Mouse (Mus musculus) embryonic facial prominence, embryonic 14.5 days (tissue): ENCODE data around the gene Dlg2. TPM values are rescaled to one million over a fixed set of nuclear protein-coding genes. Genes with fewer than 3 reads are reported as not detected.

Experiments
- ATAC-seq: fragments of 200-750 bp; cut with Nextera tagmentation; 2 replicates; pipeline ENCODE4 v1.8.0; 2017; ENCODE audit warnings: low read depth, moderate number of reproducible peaks, moderate TSS enrichment
- DNase-seq: peaks from one replicate; pipeline ENCODE4 v3.0.0-alpha.2; 2015; ENCODE audit warnings: low spot score
- H3K27ac ChIP-seq: fragments of 300-500 bp; sonication (generic); replicated peaks from 2 replicates; pipeline ENCODE4 v1.5.1; 2014; ENCODE audit warnings: low read depth, mild to moderate bottlenecking, low read length, moderate library complexity
- H3K27me3 ChIP-seq: fragments of 300-500 bp; sonication (generic); replicated peaks from 2 replicates; pipeline ENCODE4 v1.6.1; 2014; ENCODE audit warnings: low read length; ENCODE audit not compliant: control insufficient read depth, insufficient read depth
- H3K36me3 ChIP-seq: fragments of 300-500 bp; sonication (generic); 2 replicates; pipeline ENCODE4 v1.6.1; 2014; ENCODE audit warnings: low read length, mixed read lengths; ENCODE audit not compliant: control insufficient read depth, insufficient read depth
- H3K4me1 ChIP-seq: fragments of 300-500 bp; sonication (generic); 2 replicates; pipeline ENCODE4 v1.6.1; 2014; ENCODE audit warnings: antibody characterized with exemption, low read length; ENCODE audit not compliant: control insufficient read depth, insufficient read depth
- H3K4me2 ChIP-seq: fragments of 300-500 bp; sonication (generic); 2 replicates; pipeline ENCODE4 v1.6.1; 2014; ENCODE audit warnings: low read depth, mild to moderate bottlenecking, low read length, moderate library complexity, mixed read lengths
- H3K4me3 ChIP-seq: fragments of 300-500 bp; sonication (generic); 2 replicates; pipeline ENCODE4 v1.5.1; 2014; ENCODE audit warnings: low read depth, mild to moderate bottlenecking, low read length
- H3K9ac ChIP-seq: fragments of 300-500 bp; sonication (generic); 2 replicates; pipeline ENCODE4 v1.6.1; 2014; ENCODE audit warnings: low read depth, mild to moderate bottlenecking, low read length, moderate library complexity, mixed read lengths
- H3K9me3 ChIP-seq: fragments of 300-500 bp; sonication (generic); 2 replicates; pipeline ENCODE4 v1.6.1; 2016; ENCODE audit warnings: low read length; ENCODE audit not compliant: control insufficient read depth
- whole genome bisulfite sequencing: fragments of 180-500 bp; shearing (Covaris S2); extraction: QIAGEN DNeasy Blood & Tissue Kit; methylation state at CpG from one replicate; pipeline ENCODE4 v1.1.7; 2014; 5-methylcytosine and 5-hydroxymethylcytosine counted together
- polyA plus RNA-seq: library from polyadenylated mRNA; unstranded; fragments of >200 nt; fragmentation: Nextera tagmentation; extraction: Ambion mirVana; gene quantifications from 2 replicates; pipeline ENCODE4 v1.2.1, GENCODE M21; 2014

The Dlg2 gene
- polyA plus RNA-seq, 1 experiment from 2014 or later = 5.1 TPM

DNA sequence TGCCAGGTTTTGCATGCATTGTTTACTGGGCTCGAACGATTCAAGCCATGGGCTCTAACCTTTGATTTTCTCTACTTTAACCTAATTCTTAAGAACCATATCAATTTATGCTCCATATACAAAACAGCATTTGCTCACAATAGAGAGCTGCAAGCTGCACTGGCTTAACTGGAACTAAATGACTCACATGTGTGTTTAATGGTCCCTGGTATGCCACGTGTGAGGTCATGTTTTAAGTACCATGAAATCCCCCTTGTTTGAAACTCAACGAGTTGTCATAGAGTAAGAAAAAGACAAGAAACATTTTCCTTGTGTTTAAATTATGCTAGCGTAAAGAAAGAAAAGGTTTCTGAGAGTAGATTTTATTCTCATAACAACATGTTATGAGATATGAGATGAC is 1772.1 kb downstream of the Dlg2 start:
- Histone ChIP-seq H3K27ac (no peak overlapping the region), H3K27me3 (no peaks in the 10 kb centered on the region), H3K4me2 (no peak overlapping the region), H3K9ac (no peak overlapping the region), H3K36me3 (no peaks in the 10 kb centered on the region), H3K9me3 (no peaks in the 10 kb centered on the region), H3K4me3 (no peak overlapping the region), H3K4me1 (no peaks in the 10 kb centered on the region)
- peak; percentile 54 for DNase-seq
- WGBS = 38% methylated on average over 5 of the region's 5 CpGs
- no peak for ATAC-seq

DNA sequence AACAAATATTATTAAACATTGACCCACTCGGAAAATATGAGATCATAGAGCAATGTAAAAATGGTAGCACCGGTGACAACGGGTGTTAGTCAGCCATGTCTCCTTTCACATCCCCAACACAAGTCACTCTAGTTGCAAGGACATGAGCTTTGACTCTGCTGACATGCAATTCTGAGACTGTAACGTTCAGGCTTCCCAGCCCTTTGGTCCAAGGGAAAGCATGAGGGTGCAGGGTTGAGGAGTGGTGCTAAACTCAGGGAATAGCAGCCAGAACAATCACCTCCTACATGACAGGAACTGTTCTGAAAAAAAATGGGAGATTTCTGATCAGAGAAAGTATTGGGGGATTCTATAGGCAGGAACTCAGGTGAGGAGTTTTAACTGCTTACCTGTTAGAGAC is 1781.7 kb downstream of the Dlg2 start:
- Histone ChIP-seq H3K4me2 (no peak overlapping the region), H3K4me1 (peaks cover 5% of the 10 kb centered on the region; the same call in 1 of the 2 replicates), H3K27me3 (no peaks in the 10 kb centered on the region), H3K27ac (no peak overlapping the region), H3K4me3 (no peak overlapping the region), H3K9ac (no peak overlapping the region), H3K9me3 (no peaks in the 10 kb centered on the region), H3K36me3 (no peaks in the 10 kb centered on the region)
- WGBS = 86% methylated on average over 4 of the region's 4 CpGs
- ATAC-seq = no peak
- DNase-seq = no peak

DNA sequence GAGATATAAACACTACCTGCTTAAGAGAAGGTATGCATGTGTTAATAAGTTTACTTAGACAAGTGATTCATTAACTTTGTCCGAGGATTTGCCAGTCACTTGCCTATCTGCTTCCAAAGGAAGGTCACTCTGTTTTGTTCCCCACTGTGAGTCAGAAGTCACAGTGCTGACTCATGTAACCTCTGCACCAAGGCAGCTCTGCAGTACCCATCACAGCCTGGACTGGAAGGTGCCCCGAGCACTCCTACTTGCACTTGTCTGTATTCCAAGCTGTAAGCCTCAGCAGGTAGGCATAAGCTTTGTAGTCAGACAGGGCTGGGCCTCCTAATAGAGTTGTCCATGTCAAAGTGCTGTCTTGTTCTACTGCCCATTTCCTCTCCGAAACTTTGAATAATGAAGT is 1782.2 kb downstream of the Dlg2 start:
- H3K27me3 ChIP-seq = no peaks in the 10 kb centered on the region
- WGBS = 76% methylated on average over 3 of the region's 3 CpGs

DNA sequence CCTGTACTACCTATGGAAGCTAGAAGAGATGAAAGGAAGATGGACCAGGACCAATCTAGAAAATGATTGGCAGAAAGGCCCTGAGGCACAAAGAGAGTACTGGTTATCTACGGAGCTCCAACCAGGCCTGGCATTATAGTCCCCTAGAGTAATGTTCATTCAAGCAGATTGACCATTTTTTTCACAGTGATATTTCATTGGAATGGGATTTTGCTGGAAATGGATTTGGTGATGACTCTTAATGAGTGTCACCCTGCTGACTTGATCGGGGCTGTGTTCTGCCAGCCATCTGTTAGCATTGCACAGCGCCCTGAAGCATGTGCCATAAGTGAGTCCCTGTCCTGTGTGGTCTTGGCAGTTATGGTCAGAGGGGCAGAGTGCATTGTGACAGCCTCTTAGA is 1787.9 kb downstream of the Dlg2 start:
- no peaks in the 10 kb centered on the region for H3K36me3 ChIP-seq
- H3K27me3 ChIP-seq = no peaks in the 10 kb centered on the region
- ATAC-seq (no peak), DNase-seq (no peak)
- no peak overlapping the region for H3K4me3 ChIP-seq
- no peaks in the 10 kb centered on the region for H3K9me3 ChIP-seq
- 83% methylated on average over 3 of the region's 3 CpGs for WGBS
- H3K9ac ChIP-seq = no peak overlapping the region
- H3K27ac ChIP-seq = no peak overlapping the region
- no peaks in the 10 kb centered on the region for H3K4me1 ChIP-seq
- H3K4me2 ChIP-seq = no peak overlapping the region

More for the DNA sequence above, 1782.2 kb downstream of the Dlg2 start:
- Histone ChIP-seq H3K4me3 (no peak overlapping the region), H3K36me3 (no peaks in the 10 kb centered on the region), H3K4me2 (no peak overlapping the region), H3K4me1 (peaks cover 5% of the 10 kb centered on the region; the same call in 1 of the 2 replicates), H3K9me3 (no peaks in the 10 kb centered on the region), H3K27ac (no peak overlapping the region), H3K9ac (no peak overlapping the region)
- no peak for ATAC-seq
- DNase-seq = no peak

DNA sequence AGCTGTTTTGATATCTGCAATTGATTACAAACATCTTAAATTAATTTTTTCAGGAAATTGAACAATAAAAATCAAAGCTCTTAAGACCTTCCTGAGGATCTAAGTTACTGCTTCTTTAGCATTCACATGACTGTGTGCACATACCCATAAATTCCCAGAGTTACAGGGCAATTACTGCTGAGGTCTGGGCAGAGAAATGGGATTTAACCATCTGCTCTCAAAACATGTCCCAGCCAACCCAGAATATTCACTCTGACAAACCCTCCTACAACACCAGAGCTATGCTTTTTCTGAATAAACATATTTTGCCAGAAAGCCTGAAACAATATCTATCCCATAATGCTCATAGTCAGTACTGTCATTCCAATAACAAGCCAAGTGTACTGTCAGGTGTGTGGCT is 1788.5 kb downstream of the Dlg2 start:
- no peaks in the 10 kb centered on the region for H3K4me1 ChIP-seq
- DNase-seq (no peak), ATAC-seq (no peak)
- no peak overlapping the region for H3K4me2 ChIP-seq
- no peaks in the 10 kb centered on the region for H3K27me3 ChIP-seq
- H3K27ac ChIP-seq = no peak overlapping the region
- H3K36me3 ChIP-seq = no peaks in the 10 kb centered on the region
- no peaks in the 10 kb centered on the region for H3K9me3 ChIP-seq
- no peak overlapping the region for H3K9ac ChIP-seq
- H3K4me3 ChIP-seq = no peak overlapping the region

DNA sequence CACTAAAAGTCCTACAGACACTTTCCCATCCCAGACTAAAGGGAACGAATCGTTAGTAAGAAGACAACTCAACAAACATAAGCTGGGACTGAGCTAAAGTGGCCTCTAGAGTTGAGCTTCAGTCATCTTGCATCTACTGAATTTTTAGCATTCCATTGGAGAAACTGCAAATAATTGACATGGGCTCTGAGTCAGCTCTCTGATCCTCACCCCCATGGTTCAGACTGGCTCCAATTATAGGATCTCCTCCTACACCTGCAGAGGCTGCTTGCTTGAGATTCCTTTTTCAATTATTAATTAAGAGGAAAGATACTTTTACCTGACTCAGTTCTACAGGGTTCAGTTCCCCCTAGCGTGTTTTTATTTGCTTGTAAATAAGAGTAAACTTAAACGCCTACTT is 1798.9 kb downstream of the Dlg2 start:
- Histone ChIP-seq H3K27ac (no peak overlapping the region), H3K4me1 (peaks cover 10% of the 10 kb centered on the region; the same call in 1 of the 2 replicates), H3K27me3 (no peaks in the 10 kb centered on the region), H3K9ac (no peak overlapping the region), H3K4me2 (no peak overlapping the region), H3K4me3 (no peak overlapping the region), H3K9me3 (no peaks in the 10 kb centered on the region), H3K36me3 (no peaks in the 10 kb centered on the region)
- 78% methylated on average over 4 of the region's 4 CpGs for WGBS
- ATAC-seq (no peak), DNase-seq (no peak)

DNA sequence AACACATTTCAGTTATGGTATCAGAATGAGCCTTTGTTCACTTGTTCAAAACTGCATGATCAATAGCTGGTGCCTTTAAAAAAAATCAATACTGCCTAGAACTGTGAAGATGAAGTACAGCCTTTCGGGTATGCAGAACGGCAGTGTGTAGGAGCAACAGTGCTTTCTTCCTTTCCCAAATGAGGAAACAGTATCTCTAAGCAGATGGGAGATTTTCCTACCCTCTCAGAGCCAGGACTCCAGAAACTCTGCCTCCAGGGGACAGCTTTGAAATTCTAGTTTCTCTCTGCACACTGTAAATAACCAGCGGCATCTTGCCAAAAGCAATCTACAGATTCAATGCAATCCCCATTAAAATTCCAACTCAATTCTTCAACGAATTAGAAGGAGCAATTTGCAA is 1801.2 kb downstream of the Dlg2 start:
- Histone ChIP-seq H3K4me2 (no peak overlapping the region), H3K9ac (no peak overlapping the region), H3K36me3 (no peaks in the 10 kb centered on the region), H3K27me3 (no peaks in the 10 kb centered on the region), H3K4me1 (peaks cover 26% of the 10 kb centered on the region; the same call in 1 of the 2 replicates), H3K4me3 (no peak overlapping the region), H3K27ac (no peak overlapping the region), H3K9me3 (no peaks in the 10 kb centered on the region)
- 37% methylated on average over 4 of the region's 4 CpGs for WGBS
- ATAC-seq = no peak
- peak; percentile 81 for DNase-seq

DNA sequence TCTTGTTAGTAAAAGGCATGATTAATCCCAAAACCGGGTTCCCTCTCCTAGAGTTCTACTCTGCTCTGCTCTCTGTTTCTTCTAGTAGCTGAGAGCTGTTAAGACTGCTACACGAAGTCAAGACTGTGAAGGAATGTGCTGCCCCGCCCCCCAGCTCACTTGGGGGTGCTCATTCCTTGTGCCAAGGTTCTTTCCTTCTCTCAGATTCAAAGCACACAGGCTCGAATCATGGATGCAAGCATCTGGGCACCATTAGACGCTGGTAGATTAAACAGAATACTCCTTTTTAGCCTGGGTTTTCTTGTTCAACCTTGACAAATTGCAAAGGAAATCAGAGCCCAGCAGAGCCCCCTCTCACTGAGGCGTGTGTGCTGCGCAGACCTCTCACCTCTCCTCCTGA is 1804.5 kb downstream of the Dlg2 start:
- Histone ChIP-seq H3K27ac (no peak overlapping the region), H3K9ac (no peak overlapping the region), H3K4me3 (no peak overlapping the region), H3K27me3 (no peaks in the 10 kb centered on the region), H3K9me3 (no peaks in the 10 kb centered on the region), H3K4me2 (peak overlapping the region; percentile 21), H3K36me3 (no peaks in the 10 kb centered on the region), H3K4me1 (peaks cover 30% of the 10 kb centered on the region; the same call in 1 of the 2 replicates)
- peak; percentile 50; the same call in 1 of the 2 replicates for ATAC-seq
- peak; percentile 76 for DNase-seq
- WGBS = 4% methylated on average over 7 of the region's 7 CpGs

DNA sequence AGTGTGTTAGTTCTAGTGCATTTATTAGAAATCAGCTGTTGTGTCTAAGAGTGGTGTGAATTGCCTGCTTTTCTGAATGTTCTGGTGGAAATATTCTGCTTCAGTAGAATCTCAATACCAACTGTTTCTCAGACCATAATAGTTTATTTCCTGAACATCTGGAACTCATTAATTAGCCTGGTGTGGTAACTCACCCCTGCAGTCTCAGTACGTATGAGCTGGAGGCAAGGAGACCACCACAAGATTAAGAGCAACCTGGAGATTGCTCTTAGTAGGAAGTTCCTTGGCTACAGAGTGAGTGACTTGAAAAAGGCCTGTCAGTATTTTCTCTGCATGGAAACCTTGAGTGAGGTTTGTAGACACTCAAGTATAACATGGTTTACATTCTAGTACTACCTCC is 1810.6 kb downstream of the Dlg2 start:
- H3K9ac ChIP-seq = no peak overlapping the region
- no peaks in the 10 kb centered on the region for H3K36me3 ChIP-seq
- no peak overlapping the region for H3K27ac ChIP-seq
- DNase-seq = no peak
- WGBS = 32% methylated on average over 1 of the region's 1 CpGs
- no peak overlapping the region for H3K4me3 ChIP-seq
- H3K9me3 ChIP-seq = no peaks in the 10 kb centered on the region
- H3K27me3 ChIP-seq = no peaks in the 10 kb centered on the region
- peaks cover 15% of the 10 kb centered on the region for H3K4me1 ChIP-seq
- H3K4me2 ChIP-seq = no peak overlapping the region
- ATAC-seq = no peak
